Mouse (Mus musculus): ENCODE measurements around the gene Cpxm2.

GRCm38 (mm10) chr7:132153725-132154147 lies 803 bp downstream of the Cpxm2 start:
- TF ChIP-seq CTCF (IDR thresholded peaks at IDR 0.05; ENCODE audit: borderline replicate concordance, insufficient read depth, low read depth, low read length): no peak
- no peak for TF ChIP-seq POLR2A (IDR thresholded peaks at IDR 0.05; ENCODE audit: borderline replicate concordance, insufficient read depth, low read length)

All from cerebellum, adult 2 months (tissue).